Mouse (Mus musculus) liver, adult (tissue): Measurements from ENCODE around the gene Rufy3.

Source experiments
- GATA4 ChIP-seq: IDR thresholded peaks from 2 replicates; pipeline ENCODE4 v1.6.1; 2014; ENCODE audit warnings: mild to moderate bottlenecking, low read length; ENCODE audit not compliant: insufficient replicate concordance

The Rufy3 gene

GRCm38 (mm10) chr5:88565148-88566033 lies 551 bp downstream of the Rufy3 start:
- TF ChIP-seq GATA4 = no peak

DNA sequence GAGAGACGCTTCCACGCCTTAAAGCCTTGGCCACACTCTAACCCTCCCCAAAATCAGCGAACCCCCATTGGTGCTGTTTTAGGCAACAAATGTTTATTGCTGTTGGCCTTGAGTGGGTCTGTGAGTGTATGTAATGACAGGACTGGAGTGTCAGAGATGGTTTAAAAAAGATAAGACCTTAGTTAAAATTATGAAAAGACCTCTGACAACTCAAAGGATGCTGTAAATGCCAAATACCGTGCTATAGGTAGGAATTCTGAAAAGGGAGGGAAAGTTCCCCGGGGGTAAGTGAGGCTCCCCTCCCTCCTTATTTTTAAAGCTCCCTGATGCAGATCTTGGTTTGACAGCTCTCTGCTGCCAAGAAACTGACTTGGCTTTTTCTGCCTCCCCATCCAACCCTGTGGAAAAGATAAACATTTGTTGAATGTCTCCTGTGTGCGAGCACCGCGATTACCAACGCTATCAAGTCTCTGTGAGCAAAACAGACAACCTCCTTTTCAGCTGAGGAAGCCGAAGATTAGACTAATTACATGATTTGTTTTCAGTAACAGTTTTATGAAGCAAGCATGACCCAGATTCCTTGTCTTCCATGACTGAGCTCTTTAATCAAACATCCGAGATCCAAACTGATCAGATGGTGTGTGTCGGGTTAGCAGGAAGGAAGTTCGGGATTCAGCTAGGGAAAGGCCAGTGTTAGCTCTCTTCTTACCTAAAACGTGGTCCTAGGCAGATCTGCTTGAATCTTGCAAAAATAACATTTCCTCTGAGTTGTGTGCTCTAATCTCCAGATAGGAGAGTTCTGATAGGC lies 1.4 kb downstream of the Rufy3 start:
- no peak for TF ChIP-seq GATA4

DNA sequence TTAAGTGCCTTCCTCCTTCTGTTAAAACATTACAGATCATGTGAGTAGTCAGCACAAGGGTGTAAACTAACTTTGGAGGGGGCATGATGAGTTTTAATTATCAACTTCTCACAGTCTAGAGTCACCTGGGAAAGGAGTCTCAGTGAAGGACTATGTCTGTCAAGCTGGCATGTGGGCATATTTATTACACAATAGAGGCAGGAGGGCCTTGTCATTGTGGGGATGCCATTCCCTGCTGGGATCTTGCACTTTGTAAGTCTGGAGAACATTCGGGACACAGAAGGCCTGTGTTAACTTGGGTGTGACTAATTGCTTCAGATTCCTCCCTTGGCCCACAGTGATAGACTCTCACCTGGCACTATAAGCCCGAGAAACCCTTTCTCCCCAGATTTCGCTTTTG lies 4.7 kb downstream of the Rufy3 start:
- no peak for TF ChIP-seq GATA4

DNA sequence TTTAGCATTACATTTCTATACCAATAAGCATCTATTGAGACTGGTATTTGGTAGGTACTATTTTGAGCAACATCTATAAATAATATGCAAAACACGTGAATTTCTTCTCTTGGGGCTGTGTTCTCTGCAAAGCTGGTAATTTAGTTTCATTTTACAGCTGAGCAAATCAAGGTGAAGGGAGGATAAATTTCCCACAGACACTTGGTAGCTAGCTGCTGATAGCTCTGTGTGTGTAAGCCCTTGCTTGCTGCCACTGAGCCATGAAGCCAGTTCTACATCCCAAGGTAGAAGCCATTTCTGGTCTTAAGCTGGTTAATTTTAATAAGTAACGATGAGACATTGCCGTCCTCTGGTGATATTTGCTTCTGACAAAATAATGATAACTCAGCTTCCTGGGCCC lies 10.0 kb downstream of the Rufy3 start:
- TF ChIP-seq GATA4 = no peak

- no peak for TF ChIP-seq GATA4
These were observed 10.9 kb downstream of the Rufy3 start for GRCm38 (mm10) chr5:88575506-88576338.

- no peak for TF ChIP-seq GATA4
These were observed 15.8 kb downstream of the Rufy3 start for GRCm38 (mm10) chr5:88580681-88581080.

DNA sequence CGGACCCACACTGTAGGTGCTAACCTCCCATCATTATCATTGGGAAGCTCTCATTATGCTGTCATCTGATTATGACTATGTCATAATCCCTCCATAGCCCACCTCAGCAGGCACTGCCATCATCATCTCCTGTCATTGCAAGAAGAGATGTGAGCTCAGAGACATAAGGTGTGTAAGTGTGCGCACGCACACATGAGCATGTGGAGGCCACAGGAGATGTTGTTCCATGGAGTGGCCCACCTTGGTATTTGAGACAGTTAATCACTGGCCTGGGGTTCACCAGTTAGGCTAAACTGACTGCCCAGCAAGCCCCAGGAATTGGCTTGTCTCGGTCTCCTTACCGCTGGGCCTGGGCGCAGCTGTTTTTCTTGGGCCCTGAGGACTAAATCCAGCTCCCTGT lies 16.5 kb downstream of the Rufy3 start:
- TF ChIP-seq GATA4 = no peak

DNA sequence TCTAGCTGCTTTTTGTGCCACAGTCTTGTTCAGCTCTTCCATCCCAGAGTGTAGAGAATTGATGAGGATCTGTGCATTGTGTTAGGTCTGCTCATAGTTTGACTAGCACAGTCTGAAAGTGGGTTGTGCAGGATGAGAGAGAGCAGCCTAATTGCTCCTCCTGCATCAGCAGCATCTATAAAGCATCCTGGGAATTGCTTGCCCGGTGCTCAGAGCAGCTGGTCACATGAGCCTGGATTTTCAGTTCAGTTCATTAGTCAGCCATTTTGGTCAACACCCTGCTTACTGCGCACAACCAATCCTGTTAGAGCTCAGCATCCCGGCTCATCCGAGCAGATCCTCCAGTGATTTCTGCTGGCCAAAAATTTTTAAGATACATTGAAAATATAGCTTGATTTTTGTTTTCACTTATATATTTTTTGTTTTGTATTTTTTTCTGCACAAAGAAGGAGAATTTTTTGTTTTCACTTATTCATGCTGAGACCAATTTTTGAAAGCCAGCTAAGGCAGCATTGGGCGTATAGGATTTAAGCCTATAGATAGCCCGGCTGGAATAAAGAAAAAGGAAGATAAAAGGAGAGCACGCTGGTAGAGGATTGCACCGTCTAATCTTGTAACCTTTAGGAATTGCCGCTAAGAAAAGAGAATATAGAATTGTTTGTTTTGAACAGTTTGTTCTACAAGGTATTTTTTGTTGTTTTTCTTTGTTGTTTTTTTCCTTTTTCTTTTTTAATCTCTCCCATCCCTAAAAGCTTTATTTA lies 18.6 kb downstream of the Rufy3 start:
- TF ChIP-seq GATA4 = no peak

DNA sequence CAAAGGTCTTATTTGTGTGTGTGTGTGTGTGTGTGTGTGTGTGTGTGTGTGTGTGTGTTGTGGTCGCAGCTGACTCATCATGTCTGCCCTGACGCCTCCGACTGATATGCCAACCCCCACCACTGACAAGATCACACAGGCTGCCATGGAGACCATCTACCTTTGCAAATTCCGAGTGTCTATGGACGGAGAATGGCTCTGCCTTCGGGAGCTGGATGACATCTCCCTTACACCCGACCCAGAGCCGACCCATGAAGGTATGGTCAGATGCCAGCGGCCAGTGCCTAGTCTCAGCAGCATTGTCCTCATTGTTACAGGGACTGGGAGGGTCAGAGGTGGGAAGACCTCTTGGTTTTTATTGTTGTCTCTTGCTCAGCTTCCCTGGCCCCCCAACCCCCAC lies 19.2 kb downstream of the Rufy3 start:
- no peak for TF ChIP-seq GATA4

DNA sequence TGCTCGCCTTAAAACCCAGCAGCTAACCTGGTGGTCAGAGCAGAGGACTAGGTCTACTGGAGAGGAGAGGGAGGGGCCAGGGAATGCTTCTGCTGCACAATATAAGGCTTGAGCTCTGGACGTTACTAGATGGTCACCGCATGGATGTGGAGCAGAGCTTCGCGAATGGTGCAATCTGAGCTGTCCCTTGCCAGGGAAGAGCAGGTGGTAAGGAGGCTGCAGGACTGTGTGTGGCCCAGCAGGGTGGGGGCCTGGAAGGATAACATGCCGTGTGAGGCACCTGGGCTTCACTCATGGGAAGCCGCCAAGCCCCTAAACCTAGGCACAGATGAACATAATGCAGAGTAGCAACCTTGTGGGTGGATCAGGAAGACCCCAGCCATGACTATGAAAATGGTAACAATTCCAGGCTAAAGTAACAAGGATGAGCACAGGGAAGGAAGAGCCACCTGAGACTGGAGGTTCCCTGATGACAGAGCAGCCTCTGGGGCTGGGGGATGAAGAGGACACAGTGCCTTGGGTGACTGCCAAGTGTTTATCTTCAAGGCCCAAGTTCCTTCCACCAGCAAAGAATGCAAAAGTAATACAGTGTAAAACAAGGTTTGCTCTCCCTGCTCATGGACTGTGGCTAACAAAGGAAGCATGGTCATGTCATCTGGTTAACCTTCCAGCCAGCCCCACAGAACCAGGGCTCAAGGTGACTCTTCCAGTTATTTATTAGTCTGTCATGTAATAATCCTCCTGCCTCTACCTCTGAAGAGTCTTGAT lies 21.8 kb downstream of the Rufy3 start:
- no peak for TF ChIP-seq GATA4

DNA sequence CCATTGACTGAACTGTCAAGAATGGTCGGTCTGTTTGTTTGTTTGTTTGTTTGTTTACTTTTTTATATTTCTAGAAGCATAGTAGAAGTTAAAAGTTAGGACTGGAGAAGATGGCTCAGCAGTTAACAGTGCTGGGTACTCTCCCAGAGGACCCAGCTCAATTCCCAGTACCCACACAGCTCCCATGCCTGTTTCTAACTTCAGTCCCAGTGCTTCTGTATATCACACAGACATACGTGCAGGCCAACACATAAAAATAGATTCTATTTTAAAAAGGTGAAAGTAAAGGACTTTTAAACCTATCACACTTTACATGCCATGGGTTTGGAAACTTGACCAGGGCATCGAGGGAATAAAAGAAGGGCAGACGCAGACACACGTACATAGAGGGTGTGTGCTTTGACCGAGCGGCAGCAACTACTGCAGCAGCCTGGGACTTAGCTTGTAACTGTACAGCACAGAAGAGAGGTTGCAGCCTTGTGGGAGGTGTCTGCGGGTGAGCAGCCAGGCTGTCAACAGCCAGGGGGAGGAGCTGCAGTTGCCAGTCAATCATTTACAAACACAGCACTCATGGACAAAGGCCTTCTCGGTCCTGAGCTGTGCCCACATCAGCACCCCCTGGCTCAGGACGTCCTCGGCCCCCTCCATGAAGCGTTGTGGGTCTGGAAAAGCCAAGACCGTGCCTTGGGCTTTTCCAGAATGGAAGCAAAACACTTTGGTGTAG lies 22.5 kb downstream of the Rufy3 start:
- TF ChIP-seq GATA4 = no peak

- no peak for TF ChIP-seq GATA4
These were observed 23.6 kb downstream of the Rufy3 start for GRCm38 (mm10) chr5:88588481-88588880.
